Mouse (Mus musculus) heart, adult 2 months (tissue): Measurements from ENCODE around the gene Pla1a.

Experiments
- EP300 ChIP-seq: fragments of 200-500 bp; IDR thresholded peaks from 2 replicates; pipeline ENCODE4 v1.6.1; 2011; ENCODE audit warnings: low read depth, low read length, control low read depth; ENCODE audit not compliant: insufficient read depth
- POLR2A ChIP-seq: fragments of 200-500 bp; IDR thresholded peaks from 2 replicates; pipeline ENCODE4 v1.6.1; 2011; ENCODE audit warnings: mild to moderate bottlenecking, low read depth, low read length, control low read depth; ENCODE audit not compliant: insufficient read depth

- TF ChIP-seq POLR2A (no peak), EP300 (no peak)
Observed at GRCm38 (mm10) chr16:38399076-38399475, 33.9 kb downstream of the Pla1a start.
